Mouse (Mus musculus) gonadal fat pad, adult 2 months (tissue): Measurements from ENCODE around the gene Mapk11. TPM values are rescaled to one million over a fixed set of nuclear protein-coding genes. Genes with fewer than 3 reads are reported as not detected.

Source experiments
- DNase-seq: peaks from one replicate; pipeline ENCODE4 v3.0.0-alpha.2; 2012; ENCODE audit warnings: low read depth
- polyA plus RNA-seq: library from polyadenylated mRNA; depleted of rRNA; stranded (reverse); fragments of >200 nt; gene quantifications from 2 replicates; pipeline ENCODE4 v1.2.3, GENCODE M21; 2012; rRNA removed

Gene Mapk11
- 23.8 and 30.3 TPM in 2 replicates for polyA plus RNA-seq

- no peak for DNase-seq
Measured at GRCm38 (mm10) chr15:89149271-89150040, at the start of gene Mapk11. Gene Mapk11, minus strand, starts transcription at chr15:89149628.

GRCm38 (mm10) chr15:89197056-89197455 is 47.6 kb upstream of the Mapk11 start:
- DNase-seq: no peak

- no peak for DNase-seq
Measured at GRCm38 (mm10) chr15:89196313-89196706, 46.9 kb upstream of the Mapk11 start, which contains the start of gene Dennd6b. Gene Dennd6b, minus strand, starts transcription at chr15:89196496.

- DNase-seq: no peak
Measured at GRCm38 (mm10) chr15:89195690-89196312, 46.4 kb upstream of the Mapk11 start.

- DNase-seq: no peak
Measured at GRCm38 (mm10) chr15:89195261-89195681, 45.8 kb upstream of the Mapk11 start.

- DNase-seq: no peak
Measured at GRCm38 (mm10) chr15:89184937-89185227, 35.5 kb upstream of the Mapk11 start.

- DNase-seq: no peak
Measured at GRCm38 (mm10) chr15:89184141-89184936, 34.9 kb upstream of the Mapk11 start.

- DNase-seq: no peak
Measured at GRCm38 (mm10) chr15:89182842-89183241, 33.4 kb upstream of the Mapk11 start.

GRCm38 (mm10) chr15:89182328-89182741 is 32.9 kb upstream of the Mapk11 start:
- DNase-seq: no peak

GRCm38 (mm10) chr15:89181561-89182270 is 32.3 kb upstream of the Mapk11 start:
- DNase-seq: no peak

GRCm38 (mm10) chr15:89180571-89181229 is 31.3 kb upstream of the Mapk11 start, which contains the start of gene Plxnb2:
Gene Plxnb2, minus strand, starts transcription at chr15:89180788.
- no peak for DNase-seq

- no peak for DNase-seq
Measured at GRCm38 (mm10) chr15:89180081-89180541, 30.7 kb upstream of the Mapk11 start.

GRCm38 (mm10) chr15:89179630-89179964 is 30.2 kb upstream of the Mapk11 start:
- DNase-seq: no peak

GRCm38 (mm10) chr15:89178954-89179629 is 29.7 kb upstream of the Mapk11 start:
- DNase-seq: no peak

- DNase-seq: no peak
Measured at GRCm38 (mm10) chr15:89178260-89178860, 28.9 kb upstream of the Mapk11 start.

- no peak for DNase-seq
Measured at GRCm38 (mm10) chr15:89177576-89178259, 28.3 kb upstream of the Mapk11 start.

GRCm38 (mm10) chr15:89177121-89177520 is 27.7 kb upstream of the Mapk11 start:
- DNase-seq: no peak

GRCm38 (mm10) chr15:89175411-89176155 is 26.2 kb upstream of the Mapk11 start:
- no peak for DNase-seq

- DNase-seq: no peak
Measured at GRCm38 (mm10) chr15:89174889-89175339, 25.5 kb upstream of the Mapk11 start.
